Mouse (Mus musculus): ENCODE measurements around the gene Vps33b.

DNA sequence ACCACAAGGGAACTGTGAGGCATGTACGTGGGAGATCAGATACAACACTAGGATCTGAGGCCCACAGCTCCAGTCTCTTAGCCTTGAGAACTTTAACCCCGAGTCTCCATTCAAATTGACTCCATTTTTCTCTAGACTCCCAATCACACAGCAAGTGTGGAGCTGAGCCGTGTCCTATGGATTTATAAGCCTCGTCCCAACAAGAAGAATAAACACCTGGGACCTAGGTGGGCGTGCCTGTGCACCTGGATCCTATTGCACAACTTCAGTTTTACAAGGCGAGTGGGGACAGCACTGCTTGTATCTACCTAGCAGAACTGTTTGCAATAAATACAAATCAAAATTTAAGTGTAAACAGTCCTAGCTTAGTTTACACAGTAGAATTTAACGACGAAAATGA, 53.9 kb downstream of the Vps33b start:
- TF ChIP-seq CTCF (IDR thresholded peaks at IDR 0.05; ENCODE audit: control insufficient read depth, insufficient read depth, low read length) (no peak), POLR2A (IDR thresholded peaks at IDR 0.05; ENCODE audit: borderline replicate concordance, control insufficient read depth, low read depth, low read length) (no peak)

All from bone marrow, adult 2 months (tissue).